Mouse (Mus musculus) heart, postnatal 14 days (tissue): ENCODE measurements around the gene Hipk3. TPM values are rescaled to one million over a fixed set of nuclear protein-coding genes. Genes with fewer than 3 reads are reported as not detected.
A peak's percentile ranks its signal among the peaks of the same experiment; 100 is the strongest.

ENCODE experiments used
- DNase-seq, 2 experiments: peaks; one replicate each; pipeline ENCODE4 v3.0.0; 2021 to 2022
- intact Hi-C: fragments of 180-260 bp; cut with DNase I; formaldehyde crosslinking; loops from one replicate; pipeline ENCODE4 v1.15.1; 2025
- long read RNA-seq, 2 experiments: library from polyadenylated mRNA; stranded (forward); transcript quantifications; one replicate each; pipeline ENCODE4 v2.0.0; 2021
- total RNA-seq, 2 experiments: library from RNA; stranded (reverse); gene quantifications; 2 replicates each; pipeline ENCODE4 v1.2.3; 2021

Gene Hipk3
- 100 to 1,000 TPM; 178 to 179 TPM for total RNA-seq
- long read RNA-seq, experiment 1, full-length matches to known transcripts: 26 of 51 reads
- long read RNA-seq, experiment 1, partial matches to known transcripts: 8 of 51 reads
- long read RNA-seq, experiment 1, other reads (novel, unspliced or antisense): 17 of 51 reads
- long read RNA-seq, experiment 2, full-length matches to known transcripts: 27 of 63 reads
- long read RNA-seq, experiment 2, partial matches to known transcripts: 14 of 63 reads
- long read RNA-seq, experiment 2, other reads (novel, unspliced or antisense): 22 of 63 reads

GRCm38 (mm10) chr2:104493951-104494800, at the start of gene Hipk3:
Gene Hipk3, minus strand, starts transcription at chr2:104494446.
- DNase-seq: peak; percentile 90 to 94
- intact Hi-C loops: loop anchor here (2.0 kb wide), 1 partner anchor 43 kb away; no protein-coding TSS in a partner anchor

GRCm38 (mm10) chr2:104540286-104540685, 46.0 kb upstream of the Hipk3 start:
- no peak for DNase-seq
- intact Hi-C loops: no loop called here

- no peak for DNase-seq
- intact Hi-C loops: no loop called here
Measured at GRCm38 (mm10) chr2:104534751-104535150, 40.5 kb upstream of the Hipk3 start.

GRCm38 (mm10) chr2:104532548-104532947, 38.3 kb upstream of the Hipk3 start:
- intact Hi-C loops: no loop called here
- no peak for DNase-seq

GRCm38 (mm10) chr2:104526559-104526958, 32.3 kb upstream of the Hipk3 start:
- intact Hi-C loops: loop anchor here (10.0 kb wide), 1 partner anchor 392 kb away; no protein-coding TSS in a partner anchor
- DNase-seq: no peak

GRCm38 (mm10) chr2:104525506-104525905, 31.3 kb upstream of the Hipk3 start:
- DNase-seq: peak; percentile 37 to 44
- intact Hi-C loops: loop anchor here (10.0 kb wide), 1 partner anchor 391 kb away; no protein-coding TSS in a partner anchor

GRCm38 (mm10) chr2:104511622-104512021, 17.4 kb upstream of the Hipk3 start:
- intact Hi-C loops: no loop called here
- no peak for DNase-seq

- intact Hi-C loops: loop anchor here (5.0 kb wide), 1 partner anchor 65 kb away; no protein-coding TSS in a partner anchor
- no peak for DNase-seq
Measured at GRCm38 (mm10) chr2:104502388-104502787, 8.1 kb upstream of the Hipk3 start.

- intact Hi-C loops: loop anchor here (5.0 kb wide), 1 partner anchor 66 kb away; no protein-coding TSS in a partner anchor
- DNase-seq: no peak
Measured at GRCm38 (mm10) chr2:104501091-104501490, 6.8 kb upstream of the Hipk3 start.

GRCm38 (mm10) chr2:104497771-104498170, 3.5 kb upstream of the Hipk3 start:
- intact Hi-C loops: loop anchor here (5.0 kb wide), 1 partner anchor 85 kb away; no protein-coding TSS in a partner anchor
- no peak for DNase-seq

- intact Hi-C loops: loop anchor here (5.0 kb wide), 1 partner anchor 85 kb away; no protein-coding TSS in a partner anchor
- no peak for DNase-seq
Measured at GRCm38 (mm10) chr2:104497231-104497630, 3.0 kb upstream of the Hipk3 start.

GRCm38 (mm10) chr2:104496206-104496605, 2.0 kb upstream of the Hipk3 start:
- intact Hi-C loops: loop anchor here (5.0 kb wide), 1 partner anchor 86 kb away; no protein-coding TSS in a partner anchor
- no peak for DNase-seq

GRCm38 (mm10) chr2:104494801-104495185, 547 bp upstream of the Hipk3 start:
- intact Hi-C loops: loop anchor here (5.0 kb wide), 1 partner anchor 88 kb away; no protein-coding TSS in a partner anchor
- peak in 1 of 2 experiments; percentile 18 for DNase-seq

- peak; percentile 83 to 90 for DNase-seq
- intact Hi-C loops: loop anchor here (2.0 kb wide), 1 partner anchor 42 kb away; no protein-coding TSS in a partner anchor
Measured at GRCm38 (mm10) chr2:104493021-104493950, 960 bp downstream of the Hipk3 start.

GRCm38 (mm10) chr2:104491221-104491795, 2.9 kb downstream of the Hipk3 start:
- intact Hi-C loops: no loop called here
- no peak for DNase-seq

GRCm38 (mm10) chr2:104490761-104491160, 3.5 kb downstream of the Hipk3 start:
- no peak for DNase-seq
- intact Hi-C loops: no loop called here

GRCm38 (mm10) chr2:104489851-104490250, 4.4 kb downstream of the Hipk3 start:
- intact Hi-C loops: no loop called here
- no peak for DNase-seq

- DNase-seq: no peak
- intact Hi-C loops: no loop called here
Measured at GRCm38 (mm10) chr2:104484438-104484837, 9.8 kb downstream of the Hipk3 start.

- intact Hi-C loops: no loop called here
- no peak for DNase-seq
Measured at GRCm38 (mm10) chr2:104482156-104482555, 12.1 kb downstream of the Hipk3 start.
